Mouse (Mus musculus) colon, adult 2 months (tissue): ENCODE measurements around the gene Akap9. TPM values are rescaled to one million over a fixed set of nuclear protein-coding genes. Genes with fewer than 3 reads are reported as not detected.

Source experiments
- polyA plus RNA-seq: library from polyadenylated mRNA; depleted of rRNA; stranded (reverse); fragments of >200 nt; gene quantifications from 2 replicates; pipeline ENCODE4 v1.2.3, GENCODE M21; 2012; rRNA removed

Gene Akap9
- polyA plus RNA-seq, result 9.9 and 10.9 TPM in 2 replicates

GRCm38 (mm10) chr5:3927801-3928689 lies at the start of gene Akap9:
Akap9 (plus strand) TSS chr5:3928054.

DNA sequence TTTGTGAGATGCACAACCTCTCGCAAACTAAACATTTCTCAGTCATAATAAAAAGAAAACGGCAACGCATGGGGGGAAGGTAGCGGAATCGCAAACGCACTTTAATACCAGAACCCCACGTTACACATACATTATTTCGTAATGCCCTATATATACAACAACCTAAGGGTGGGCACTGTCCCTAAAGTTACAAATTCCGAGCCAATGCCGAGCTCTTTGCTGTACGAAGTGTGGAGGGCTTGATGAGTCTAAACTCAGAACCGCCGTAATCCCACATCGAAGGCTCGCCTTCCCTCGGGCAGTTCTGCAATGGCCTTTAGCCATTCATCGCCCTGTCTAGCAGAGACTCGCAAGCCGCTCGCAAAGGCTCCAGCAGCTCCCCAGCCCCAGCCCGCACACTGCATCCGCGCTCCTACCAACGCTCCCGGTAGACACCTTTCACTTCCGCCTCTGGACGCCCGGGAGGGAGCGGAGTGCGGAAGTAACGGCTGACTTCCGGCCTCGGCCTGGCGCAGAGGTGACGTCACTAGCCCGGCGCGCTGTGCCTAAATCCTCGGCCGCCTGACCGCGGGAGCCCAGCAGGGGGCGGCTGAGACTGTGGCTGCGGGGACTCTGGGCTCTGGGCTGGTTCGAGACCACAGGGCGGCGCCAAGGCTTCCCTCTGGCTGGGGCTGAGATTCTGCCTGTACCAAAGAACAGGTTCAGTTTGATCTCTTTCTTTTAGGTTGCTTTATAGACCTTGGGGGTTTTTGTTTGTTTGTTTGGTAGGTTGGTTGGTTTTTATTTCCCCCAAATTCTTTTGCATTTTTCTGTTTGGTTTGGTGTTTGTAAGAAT lies 34.2 kb upstream of the Akap9 start, which contains the start of gene Mterf1a:
Mterf1a (minus strand) TSS at position 475 of the 835 bp plus-strand sequence.

DNA sequence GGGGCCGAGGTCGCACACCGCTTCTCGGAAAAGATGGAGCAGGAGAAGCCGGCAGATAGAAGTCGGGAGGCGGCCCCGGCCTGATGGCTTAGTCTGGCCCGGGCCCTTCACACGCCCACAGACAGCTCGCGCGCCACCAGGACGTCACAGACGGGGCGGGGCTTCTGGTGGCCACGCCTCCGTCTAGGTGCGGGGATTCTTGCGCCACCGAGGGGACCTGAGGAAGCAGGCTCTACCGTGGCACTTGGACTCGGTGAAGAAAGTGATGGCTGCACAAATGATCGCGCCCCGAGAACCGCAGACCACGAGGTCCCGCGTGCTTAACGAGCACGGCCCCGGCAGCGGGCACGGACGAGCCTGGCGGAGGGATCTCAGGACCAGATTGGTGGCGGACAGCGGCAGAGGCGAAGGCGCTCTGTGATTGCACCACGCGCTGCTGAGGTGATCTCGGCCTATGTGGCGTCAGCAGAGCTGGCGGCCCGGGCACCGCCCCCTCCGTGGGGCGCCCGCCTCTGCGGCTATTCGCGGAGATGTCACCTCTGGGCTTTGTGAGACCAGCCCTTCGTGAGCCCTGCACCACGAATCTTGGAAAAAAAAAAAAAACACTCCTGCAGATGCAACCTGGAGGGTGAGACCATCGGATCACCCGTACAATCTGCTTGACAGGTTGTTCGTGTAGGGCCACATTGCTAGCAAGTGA lies 176.6 kb downstream of the Akap9 start, which contains the start of gene Cyp51:
Cyp51 (minus strand) TSS at position 406 of the 700 bp plus-strand sequence.

Other genes with a start within 250 kb of the Akap9 start
- 8.2 and 9.4 TPM in 2 replicates for gene Ankib1, start 125.1 kb upstream of the Akap9 start, polyA plus RNA-seq
- 3.2 and 3.5 TPM in 2 replicates for gene Krit1, start 124.9 kb upstream of the Akap9 start, polyA plus RNA-seq
- gene Lrrd1, start 82.9 kb upstream of the Akap9 start, polyA plus RNA-seq, result 0.06 and 0.21 TPM in 2 replicates
- 1.2 TPM in 2 replicates for gene Mterf1a, start 34.1 kb upstream of the Akap9 start, polyA plus RNA-seq
- gene Cyp51, start 176.7 kb downstream of the Akap9 start, polyA plus RNA-seq, result 77.9 and 108 TPM in 2 replicates